Mouse (Mus musculus): Measurements from ENCODE around the gene Ier3.

DNA sequence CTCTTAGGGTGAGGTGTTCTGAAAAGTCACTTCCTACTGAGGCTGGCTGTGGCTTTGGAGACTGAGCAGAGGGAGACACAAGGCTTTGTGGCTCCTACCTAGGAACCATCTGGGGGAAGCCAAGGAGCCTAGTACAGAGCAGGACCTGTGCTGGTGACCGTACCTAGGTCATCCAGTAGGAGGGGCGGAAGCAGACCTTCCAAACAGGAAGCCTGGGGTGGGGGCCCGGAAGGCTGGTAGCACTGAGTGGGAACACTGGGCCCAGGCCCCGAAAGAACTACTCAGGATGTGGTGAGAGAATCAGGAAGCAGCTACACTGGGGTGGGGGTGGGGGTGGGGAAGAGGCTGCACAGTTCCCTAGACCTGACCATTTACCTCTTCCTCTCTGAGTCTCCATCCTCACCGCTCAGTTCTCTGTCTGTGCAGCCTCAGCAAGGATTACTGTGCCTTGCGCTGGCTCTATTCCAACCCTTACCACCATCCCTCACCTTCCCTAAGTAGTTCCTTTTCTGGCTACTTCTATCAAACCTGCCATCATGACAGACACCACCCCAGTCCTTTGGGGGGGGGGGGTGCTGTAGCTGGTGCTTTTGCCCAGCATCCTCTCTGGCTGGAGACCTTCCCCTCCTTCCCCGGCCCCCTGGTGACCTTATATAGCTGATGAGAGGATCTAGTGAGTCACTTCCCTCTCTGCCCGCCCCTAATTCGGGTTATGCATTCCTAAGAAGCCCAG, 48.8 kb downstream of the Ier3 start:
- TF ChIP-seq CTCF (IDR thresholded peaks at IDR 0.05; ENCODE audit: borderline replicate concordance, insufficient read depth, low read depth, low read length) (no peak), POLR2A (IDR thresholded peaks at IDR 0.05; ENCODE audit: borderline replicate concordance, insufficient read depth, low read length) (no peak)
